ENCODE assay signal across 27 mouse cellular contexts in genomic region chr1:152253906-152254305, GRCm38 (mm10).
DNase-seq lines count a peak whose midpoint lies in the region; ATAC-seq lines count a peak whose summit lies in the region.
"Had no signal": no experiment of that assay in that cellular context is flagged by ENCODE, and none has a peak within 500 bp of the region (broad histone marks: within the 10 kb centered on the region; RNA-seq: fewer than 3 reads in every experiment).

No protein-coding gene starts in this region.

- DNase-seq in 416B (ENCODE audit: low read depth): peak; percentile 51
- DNase-seq in CD4-positive, CD25-positive, alpha-beta regulatory T cell, adult 2 months (ENCODE audit: low read depth, low spot score): peak; percentile 48
- DNase-seq in c-Kit-positive CD71-negative TER-119-negative erythroid progenitor cells, embryonic 14.5 days (ENCODE audit: low read depth): peak; percentile 23
- DNase-seq in embryo, embryonic 11 days: no peak
- no peak for DNase-seq in embryonic facial prominence, embryonic 10.5 days (ENCODE audit: low spot score)
- no peak for DNase-seq in kidney, postnatal 4 days
- DNase-seq in adrenal gland, postnatal 14 days: no peak
- DNase-seq: adrenal gland, postnatal 10 days; cerebellum, postnatal 10 days; gastrocnemius, adult 2 months; heart, postnatal 14 days; kidney, postnatal 36 days; lung, adult 18-20 months; lung, postnatal 14 days; midbrain, embryonic 14.5 days; thymus, adult 2 months had no signal

- H3K27ac ChIP-seq in embryonic facial prominence, embryonic 10.5 days (replicated peaks): no peak overlapping the region
- H3K27ac ChIP-seq: forebrain, embryonic 13.5 days; gastrocnemius, adult 2 months; heart, embryonic 13.5 days; hindbrain, embryonic 15.5 days; limb, embryonic 13.5 days; liver, embryonic 12.5 days had no signal

- no peaks in the 10 kb centered on the region for H3K36me3 ChIP-seq in embryonic facial prominence, embryonic 10.5 days (replicated peaks)
- H3K36me3 ChIP-seq: G1E; heart, embryonic 13.5 days; hindbrain, embryonic 15.5 days; limb, embryonic 13.5 days; liver, embryonic 12.5 days; neural tube, embryonic 13.5 days had no signal

- H3K9me3 ChIP-seq in embryonic facial prominence, embryonic 10.5 days: no peaks in the 10 kb centered on the region
- H3K9me3 ChIP-seq: forebrain, embryonic 13.5 days; heart, embryonic 13.5 days; hindbrain, embryonic 15.5 days; limb, embryonic 13.5 days; liver, embryonic 12.5 days; megakaryocyte, embryonic 14.5 days; neural tube, embryonic 13.5 days had no signal

- H3K27me3 ChIP-seq in embryonic facial prominence, embryonic 10.5 days (replicated peaks; ENCODE audit: low read depth, poor library complexity, severe bottlenecking): no peaks in the 10 kb centered on the region
- H3K27me3 ChIP-seq: forebrain, embryonic 13.5 days; heart, embryonic 13.5 days; hindbrain, embryonic 15.5 days; limb, embryonic 13.5 days; liver, embryonic 12.5 days; megakaryocyte, embryonic 14.5 days; neural tube, embryonic 13.5 days; Patski had no signal

- H3K4me1 ChIP-seq in embryonic facial prominence, embryonic 10.5 days: peaks cover 5% of the 10 kb centered on the region; the same call in 1 of the 2 replicates
- H3K4me1 ChIP-seq: forebrain, embryonic 13.5 days; heart, embryonic 13.5 days; hindbrain, embryonic 15.5 days; limb, embryonic 13.5 days; liver, embryonic 12.5 days had no signal

- WGBS in embryonic facial prominence, embryonic 10.5 days: 85% methylated on average over 4 of the region's 4 CpGs

- ATAC-seq in megakaryocyte, adult 5-6 weeks (ENCODE audit: poor library complexity, severe bottlenecking): peak; percentile 94
- ATAC-seq: forebrain, embryonic 13.5 days; intestine, embryonic 16.5 days; liver, embryonic 12.5 days; Patski had no signal

- no peak overlapping the region for H3K4me3 ChIP-seq in embryonic facial prominence, embryonic 10.5 days
- H3K4me3 ChIP-seq: forebrain, embryonic 13.5 days; gastrocnemius, adult 2 months; heart, embryonic 13.5 days; hindbrain, embryonic 15.5 days; limb, embryonic 13.5 days; liver, embryonic 12.5 days; megakaryocyte, embryonic 14.5 days; neural tube, embryonic 13.5 days had no signal

Comparison
In these comparisons a context has a peak if more than half of its experiments do, and no peak if none do; other contexts are left out.
1. DNase-seq: peak in 416B (single experiment), CD4-positive, CD25-positive, alpha-beta regulatory T cell, adult 2 months (single experiment) and c-Kit-positive CD71-negative TER-119-negative erythroid progenitor cells, embryonic 14.5 days (single experiment); none in embryo, embryonic 11 days (single experiment), embryonic facial prominence, embryonic 10.5 days (single experiment), kidney, postnatal 4 days (0 of 2) and adrenal gland, postnatal 14 days (single experiment).